In genomic region chr5:25597786-25598185, GRCm38 (mm10) we compare ENCODE assay signal across 12 mouse cellular contexts.
"Had no signal": no experiment of that assay in that cellular context is flagged by ENCODE, and none has a peak within 500 bp of the region (broad histone marks: within the 10 kb centered on the region; RNA-seq: fewer than 3 reads in every experiment).

No protein-coding gene starts in this region.

- ATAC-seq: liver, embryonic 12.5 days had no signal

- H3K9me3 ChIP-seq: limb, embryonic 10.5 days; liver, embryonic 12.5 days; lung, embryonic 15.5 days; neural tube, embryonic 15.5 days had no signal

- H3K4me3 ChIP-seq: layer of hippocampus, adult 2 months; limb, embryonic 10.5 days; liver, embryonic 12.5 days; lung, embryonic 15.5 days; myocyte; neural tube, embryonic 15.5 days had no signal

- H3K36me3 ChIP-seq: limb, embryonic 10.5 days; liver, embryonic 12.5 days; lung, embryonic 15.5 days; neural tube, embryonic 15.5 days had no signal

- H3K4me1 ChIP-seq: limb, embryonic 10.5 days; liver, embryonic 12.5 days; lung, embryonic 15.5 days; neural tube, embryonic 15.5 days had no signal

- H3K9ac ChIP-seq: liver, embryonic 12.5 days; lung, embryonic 15.5 days; neural tube, embryonic 15.5 days had no signal

- H3K27ac ChIP-seq: kidney, postnatal 0 days; layer of hippocampus, adult 2 months; limb, embryonic 10.5 days; liver, embryonic 12.5 days; lung, embryonic 15.5 days; neural tube, embryonic 15.5 days; stomach, postnatal 0 days had no signal

- H3K4me2 ChIP-seq: liver, embryonic 12.5 days; lung, embryonic 15.5 days; neural tube, embryonic 15.5 days had no signal

- DNase-seq: kidney, adult 9 months; kidney, postnatal 4 days; midbrain, embryonic 14.5 days; thymus, postnatal 14 days had no signal

- H3K27me3 ChIP-seq: liver, embryonic 12.5 days; lung, embryonic 15.5 days; neural tube, embryonic 15.5 days had no signal
